Mouse (Mus musculus) testis, adult 2 months (tissue): ENCODE measurements around the gene Hcfc1. TPM values are rescaled to one million over a fixed set of nuclear protein-coding genes. Genes with fewer than 3 reads are reported as not detected.
A peak's percentile ranks its signal among the peaks of the same experiment; 100 is the strongest.

Source experiments
- H3K27ac ChIP-seq: fragments of 200-500 bp; 2 replicates; pipeline ENCODE4 v1.5.1; 2012; ENCODE audit warnings: low read depth, low read length; ENCODE audit not compliant: control insufficient read depth, insufficient read depth
- H3K27me3 ChIP-seq: fragments of 200-500 bp; 2 replicates; pipeline ENCODE4 v1.6.1; 2012; ENCODE audit warnings: mild to moderate bottlenecking, low read length, moderate library complexity; ENCODE audit not compliant: control insufficient read depth, insufficient read depth
- H3K36me3 ChIP-seq: fragments of 200-500 bp; 2 replicates; pipeline ENCODE4 v1.6.1; 2012; ENCODE audit warnings: mild to moderate bottlenecking, low read length; ENCODE audit not compliant: control insufficient read depth, insufficient read depth
- H3K4me1 ChIP-seq: fragments of 200-500 bp; 2 replicates; pipeline ENCODE4 v1.6.1; 2012; ENCODE audit warnings: low read length; ENCODE audit not compliant: control insufficient read depth, insufficient read depth
- H3K4me3 ChIP-seq: fragments of 200-500 bp; 2 replicates; pipeline ENCODE4 v1.5.1; 2012; ENCODE audit warnings: low read depth, mild to moderate bottlenecking, low read length, moderate library complexity, mixed read lengths; ENCODE audit not compliant: control insufficient read depth
- CTCF ChIP-seq: fragments of 200-500 bp; IDR thresholded peaks from 2 replicates; pipeline ENCODE4 v1.5.1; 2012; ENCODE audit warnings: low read depth, mild to moderate bottlenecking, inconsistent platforms, low read length, moderate library complexity; ENCODE audit not compliant: control insufficient read depth, insufficient read depth, insufficient replicate concordance
- POLR2A ChIP-seq: fragments of 200-500 bp; IDR thresholded peaks from 2 replicates; pipeline ENCODE4 v1.6.1; 2012; ENCODE audit warnings: low read depth, mild to moderate bottlenecking, inconsistent platforms, low read length, moderate library complexity; ENCODE audit not compliant: control insufficient read depth
- polyA plus RNA-seq: library from polyadenylated mRNA; depleted of rRNA; stranded (reverse); fragments of >200 nt; gene quantifications from 2 replicates; pipeline ENCODE4 v1.2.3, GENCODE M21; 2012

Hcfc1 gene
- polyA plus RNA-seq, 1 experiment: 13.8 TPM

GRCm38 (mm10) chrX:73914827-73915703 is 51.1 kb downstream of the Hcfc1 start:
- 0 out of 2 replicates have a peak, but pooled peaks have one; percentile 36 for TF ChIP-seq POLR2A
- no peak for TF ChIP-seq CTCF
- Histone ChIP-seq H3K27ac (peak overlapping the region; percentile 62), H3K4me3 (peak overlapping the region; percentile 47), H3K4me1 (peaks cover 6% of the 10 kb centered on the region; the same call in 1 of the 2 replicates), H3K27me3 (no peaks in the 10 kb centered on the region), H3K36me3 (no peaks in the 10 kb centered on the region)

- TF ChIP-seq CTCF (no peak), POLR2A (no peak)
- Histone ChIP-seq H3K4me1 (peaks cover 6% of the 10 kb centered on the region; the same call in 1 of the 2 replicates), H3K4me3 (no peak overlapping the region), H3K27ac (no peak overlapping the region), H3K27me3 (no peaks in the 10 kb centered on the region), H3K36me3 (no peaks in the 10 kb centered on the region)
Observed at GRCm38 (mm10) chrX:73911588-73911987, 54.6 kb downstream of the Hcfc1 start.

- Histone ChIP-seq H3K4me3 (peak overlapping the region; percentile 40), H3K27ac (no peak overlapping the region), H3K36me3 (no peaks in the 10 kb centered on the region), H3K4me1 (peaks cover 6% of the 10 kb centered on the region; the same call in 1 of the 2 replicates), H3K27me3 (no peaks in the 10 kb centered on the region)
- TF ChIP-seq POLR2A: no peak
- TF ChIP-seq CTCF: no peak
Observed at GRCm38 (mm10) chrX:73911156-73911555, 55.0 kb downstream of the Hcfc1 start.

- Histone ChIP-seq H3K36me3 (no peaks in the 10 kb centered on the region), H3K4me1 (peaks cover 6% of the 10 kb centered on the region; the same call in 1 of the 2 replicates), H3K27me3 (no peaks in the 10 kb centered on the region), H3K4me3 (no peak overlapping the region), H3K27ac (no peak overlapping the region)
- TF ChIP-seq POLR2A: no peak
- no peak for TF ChIP-seq CTCF
Observed at GRCm38 (mm10) chrX:73910451-73910850, 55.7 kb downstream of the Hcfc1 start.

GRCm38 (mm10) chrX:73910049-73910448 is 56.1 kb downstream of the Hcfc1 start:
- Histone ChIP-seq H3K4me1 (peaks cover 6% of the 10 kb centered on the region; the same call in 1 of the 2 replicates), H3K27me3 (no peaks in the 10 kb centered on the region)
- no peak for TF ChIP-seq POLR2A
- TF ChIP-seq CTCF: no peak

GRCm38 (mm10) chrX:73897959-73898358 is 68.2 kb downstream of the Hcfc1 start:
- Histone ChIP-seq H3K4me3 (no peak overlapping the region), H3K27ac (no peak overlapping the region), H3K36me3 (no peaks in the 10 kb centered on the region), H3K27me3 (no peaks in the 10 kb centered on the region), H3K4me1 (no peaks in the 10 kb centered on the region)
- TF ChIP-seq CTCF (no peak), POLR2A (no peak)

More at GRCm38 (mm10) chrX:73910049-73910448, 56.1 kb downstream of the Hcfc1 start:
- no peak overlapping the region for H3K4me3 ChIP-seq
- H3K27ac ChIP-seq: no peak overlapping the region
- H3K36me3 ChIP-seq: no peaks in the 10 kb centered on the region

GRCm38 (mm10) chrX:73895719-73896118 is 70.4 kb downstream of the Hcfc1 start, which contains the start of gene L1cam:
L1cam (minus strand) TSS chrX:73896105.
- no peak within 1 kb of the TSS; the same call in 1 of the 2 replicates for H3K4me3 ChIP-seq
- H3K36me3 ChIP-seq: no peaks in the 10 kb centered on the region
- no peaks in the 10 kb centered on the region for H3K4me1 ChIP-seq
- H3K27ac ChIP-seq: no peak within 1 kb of the TSS
- no peak for TF ChIP-seq POLR2A
- no peak for TF ChIP-seq CTCF
- no peaks in the 10 kb centered on the region for H3K27me3 ChIP-seq
